Mouse (Mus musculus): ENCODE results near the gene Arf6. TPM values are rescaled to one million over a fixed set of nuclear protein-coding genes. Genes with fewer than 3 reads are reported as not detected.
A peak's percentile ranks its signal among the peaks of the same experiment; 100 is the strongest.
"Not testable (repeated sequence)": the region's sequence is repeated elsewhere in the genome, so short reads cannot be mapped to it uniquely, and the experiment has no call there.

Gene Arf6
- polyA plus RNA-seq, 1 experiment: 87.3 TPM

DNA sequence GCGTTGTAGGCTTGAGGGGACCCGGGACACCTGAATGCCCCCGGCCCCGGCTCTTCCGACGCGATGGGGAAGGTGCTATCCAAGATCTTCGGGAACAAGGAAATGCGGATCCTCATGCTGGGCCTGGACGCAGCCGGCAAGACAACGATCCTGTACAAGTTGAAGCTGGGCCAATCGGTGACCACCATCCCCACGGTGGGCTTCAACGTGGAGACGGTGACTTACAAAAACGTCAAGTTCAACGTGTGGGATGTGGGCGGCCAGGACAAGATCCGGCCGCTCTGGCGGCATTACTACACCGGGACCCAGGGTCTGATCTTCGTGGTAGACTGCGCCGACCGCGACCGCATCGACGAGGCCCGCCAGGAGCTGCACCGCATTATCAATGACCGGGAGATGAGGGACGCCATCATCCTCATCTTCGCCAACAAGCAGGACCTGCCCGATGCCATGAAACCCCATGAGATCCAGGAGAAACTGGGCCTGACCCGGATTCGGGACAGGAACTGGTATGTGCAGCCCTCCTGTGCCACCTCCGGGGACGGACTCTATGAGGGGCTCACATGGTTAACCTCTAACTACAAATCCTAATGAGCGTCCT is 881 bp downstream of the Arf6 start:
- H3K79me2 ChIP-seq (ENCODE audit: control insufficient read depth, insufficient read depth): peaks cover 60% of the 10 kb centered on the region
- peaks cover 55% of the 10 kb centered on the region for H3K79me3 ChIP-seq (ENCODE audit: low read depth)
- peak overlapping the region; percentile 91 for H3K4me3 ChIP-seq (ENCODE audit: insufficient read depth, poor library complexity, severe bottlenecking)
- peak overlapping the region; percentile 96 for H3ac ChIP-seq (ENCODE audit: control insufficient read depth, insufficient read length, low read depth)
- TF ChIP-seq MYOD1 (IDR thresholded peaks at IDR 0.05; ENCODE audit: control insufficient read depth, insufficient read length, low read depth) (no peak), MAX (IDR thresholded peaks at IDR 0.05) (no peak), MYOG (IDR thresholded peaks at IDR 0.05; ENCODE audit: control insufficient read depth, extremely low read depth, insufficient read length) (no peak), FOSL1 (IDR thresholded peaks at IDR 0.05; ENCODE audit: insufficient read depth, low read length, poor library complexity, severe bottlenecking) (no peak), USF1 (IDR thresholded peaks at IDR 0.05; ENCODE audit: low read depth) (no peak), CTCF (IDR thresholded peaks at IDR 0.05; ENCODE audit: control insufficient read depth, insufficient read depth, insufficient read length) (no peak), CEBPB (IDR thresholded peaks at IDR 0.05; ENCODE audit: low read depth) (no peak)
- H3K36me3 ChIP-seq (ENCODE audit: control insufficient read depth, insufficient read depth): peaks cover 50% of the 10 kb centered on the region
- no peaks in the 10 kb centered on the region for H3K27me3 ChIP-seq (ENCODE audit: control insufficient read depth, insufficient read depth, insufficient read length)

DNA sequence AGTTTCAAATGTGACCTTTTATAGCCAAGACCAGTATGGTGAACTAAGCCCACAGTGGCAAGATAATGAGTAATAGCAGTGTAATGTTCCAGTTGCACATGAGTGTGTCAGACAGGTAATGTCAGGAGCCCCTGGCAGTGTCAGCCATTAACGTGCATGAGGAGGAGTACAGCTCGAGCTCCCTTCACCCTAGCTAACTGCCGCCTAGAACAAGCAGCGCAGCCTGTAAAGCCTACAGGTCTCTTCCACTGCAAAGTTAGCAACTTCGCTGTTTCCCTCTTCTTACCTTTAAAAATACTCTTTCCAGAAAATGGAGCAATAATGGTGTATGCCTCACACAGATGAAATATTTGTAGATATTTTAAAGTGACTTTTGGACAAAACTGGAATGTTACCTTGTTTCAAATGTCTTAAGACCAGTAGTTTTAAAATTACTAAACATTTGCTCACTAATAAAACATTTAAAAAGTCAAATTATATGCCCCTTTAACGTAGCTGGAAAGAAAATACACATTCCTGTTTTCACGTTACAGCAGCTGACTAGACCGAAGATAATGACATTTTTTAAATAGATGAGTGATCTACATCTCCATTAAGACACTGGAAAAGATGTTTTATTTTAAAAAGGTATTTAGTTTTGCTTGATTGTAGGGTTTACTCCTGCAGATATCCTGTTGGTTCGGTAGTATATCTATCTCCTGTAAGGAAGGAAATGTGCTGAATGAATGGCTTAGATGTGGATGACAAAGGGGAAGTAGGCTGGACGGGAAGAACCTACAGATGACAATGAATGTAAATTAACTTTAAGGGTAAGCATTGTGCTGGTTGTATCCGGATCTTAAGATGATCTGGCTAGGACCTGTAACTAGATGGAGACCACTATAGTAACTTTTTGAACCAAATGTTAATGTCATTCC is 2.2 kb downstream of the Arf6 start:
- Histone ChIP-seq H3K36me3 (ENCODE audit: control insufficient read depth, insufficient read depth) (peaks cover 60% of the 10 kb centered on the region), H3ac (ENCODE audit: control insufficient read depth, insufficient read length, low read depth) (peak overlapping the region; percentile 85), H3K79me2 (ENCODE audit: control insufficient read depth, insufficient read depth) (peaks cover 73% of the 10 kb centered on the region), H3K4me3 (ENCODE audit: insufficient read depth, poor library complexity, severe bottlenecking) (peak overlapping the region; percentile 91), H3K27me3 (ENCODE audit: control insufficient read depth, insufficient read depth, insufficient read length) (no peaks in the 10 kb centered on the region), H3K79me3 (ENCODE audit: low read depth) (peaks cover 65% of the 10 kb centered on the region)
- TF ChIP-seq CTCF (IDR thresholded peaks at IDR 0.05; ENCODE audit: control insufficient read depth, insufficient read depth, insufficient read length) (no peak), MYOD1 (IDR thresholded peaks at IDR 0.05; ENCODE audit: control insufficient read depth, insufficient read length, low read depth) (no peak), FOSL1 (IDR thresholded peaks at IDR 0.05; ENCODE audit: insufficient read depth, low read length, poor library complexity, severe bottlenecking) (no peak), MAX (IDR thresholded peaks at IDR 0.05) (no peak), USF1 (IDR thresholded peaks at IDR 0.05; ENCODE audit: low read depth) (no peak), CEBPB (IDR thresholded peaks at IDR 0.05; ENCODE audit: low read depth) (no peak)

DNA sequence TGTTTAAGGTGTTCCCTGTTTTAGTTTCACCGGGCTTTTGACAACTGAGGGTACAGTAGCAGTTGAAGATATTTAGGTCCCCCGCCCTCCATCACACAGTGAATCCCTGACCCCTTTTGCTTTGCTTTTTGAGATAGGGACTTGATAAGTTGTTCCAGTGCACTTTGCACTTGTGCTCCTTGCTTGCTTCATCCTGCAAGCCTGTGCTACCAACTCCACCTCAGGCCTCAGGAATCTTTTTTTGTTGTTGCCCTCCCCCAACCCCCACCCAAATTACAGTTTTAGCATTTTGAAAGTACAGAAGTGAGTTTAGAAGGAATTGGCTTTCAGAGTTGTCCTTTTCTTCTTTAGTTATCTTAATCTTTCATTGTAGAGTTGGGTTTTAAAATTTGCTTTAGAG is 4.2 kb downstream of the Arf6 start:
- TF ChIP-seq CTCF (IDR thresholded peaks at IDR 0.05; ENCODE audit: control insufficient read depth, insufficient read depth, insufficient read length) (no peak), MYOG (IDR thresholded peaks at IDR 0.05; ENCODE audit: control insufficient read depth, extremely low read depth, insufficient read length) (no peak), FOSL1 (IDR thresholded peaks at IDR 0.05; ENCODE audit: insufficient read depth, low read length, poor library complexity, severe bottlenecking) (no peak), MYOD1 (IDR thresholded peaks at IDR 0.05; ENCODE audit: control insufficient read depth, insufficient read length, low read depth) (no peak), MAX (IDR thresholded peaks at IDR 0.05) (no peak), CEBPB (IDR thresholded peaks at IDR 0.05; ENCODE audit: low read depth) (no peak), USF1 (IDR thresholded peaks at IDR 0.05; ENCODE audit: low read depth) (no peak)
- peaks cover 71% of the 10 kb centered on the region for H3K79me3 ChIP-seq (ENCODE audit: low read depth)
- no peak overlapping the region for H3K4me3 ChIP-seq (ENCODE audit: insufficient read depth, poor library complexity, severe bottlenecking)
- H3K27me3 ChIP-seq (ENCODE audit: control insufficient read depth, insufficient read depth, insufficient read length): no peaks in the 10 kb centered on the region
- peaks cover 86% of the 10 kb centered on the region for H3K79me2 ChIP-seq (ENCODE audit: control insufficient read depth, insufficient read depth)
- peaks cover 68% of the 10 kb centered on the region for H3K36me3 ChIP-seq (ENCODE audit: control insufficient read depth, insufficient read depth)
- no peak overlapping the region for H3ac ChIP-seq (ENCODE audit: control insufficient read depth, insufficient read length, low read depth)

DNA sequence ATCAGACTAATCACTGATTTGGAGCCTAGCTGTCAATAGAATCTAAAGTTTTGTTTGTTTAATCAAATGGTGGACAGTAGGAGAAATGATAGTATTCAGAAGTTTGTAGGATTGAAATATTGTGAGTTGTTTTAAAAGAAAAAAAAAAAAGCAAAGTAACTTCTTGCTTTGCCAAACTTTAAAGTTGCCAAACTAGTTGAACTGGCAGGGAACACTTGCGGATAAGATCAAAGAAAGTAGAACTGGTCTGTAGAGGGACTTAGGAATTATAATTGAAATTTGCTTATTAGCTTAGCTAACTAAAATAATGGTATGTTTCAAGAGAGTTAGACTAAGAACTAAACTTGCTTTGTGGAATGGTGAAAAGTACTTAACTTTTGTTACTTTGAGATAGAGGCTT is 5.2 kb downstream of the Arf6 start:
- no peak for TF ChIP-seq FOSL1 (IDR thresholded peaks at IDR 0.05; ENCODE audit: insufficient read depth, low read length, poor library complexity, severe bottlenecking)
- TF ChIP-seq MYOG (IDR thresholded peaks at IDR 0.05; ENCODE audit: control insufficient read depth, extremely low read depth, insufficient read length): no peak
- TF ChIP-seq USF1 (IDR thresholded peaks at IDR 0.05; ENCODE audit: low read depth): no peak
- TF ChIP-seq MAX (IDR thresholded peaks at IDR 0.05): no peak
- no peak for TF ChIP-seq CTCF (IDR thresholded peaks at IDR 0.05; ENCODE audit: control insufficient read depth, insufficient read depth, insufficient read length)
- no peak for TF ChIP-seq MYOD1 (IDR thresholded peaks at IDR 0.05; ENCODE audit: control insufficient read depth, insufficient read length, low read depth)
- no peak for TF ChIP-seq CEBPB (IDR thresholded peaks at IDR 0.05; ENCODE audit: low read depth)
- no peaks in the 10 kb centered on the region for H3K27me3 ChIP-seq (ENCODE audit: control insufficient read depth, insufficient read depth, insufficient read length)
- peaks cover 83% of the 10 kb centered on the region for H3K79me2 ChIP-seq (ENCODE audit: control insufficient read depth, insufficient read depth)
- H3K79me3 ChIP-seq (ENCODE audit: low read depth): peaks cover 71% of the 10 kb centered on the region
- H3K36me3 ChIP-seq (ENCODE audit: control insufficient read depth, insufficient read depth): peaks cover 78% of the 10 kb centered on the region
- H3K4me3 ChIP-seq (ENCODE audit: insufficient read depth, poor library complexity, severe bottlenecking): no peak overlapping the region
- no peak overlapping the region for H3ac ChIP-seq (ENCODE audit: control insufficient read depth, insufficient read length, low read depth)

DNA sequence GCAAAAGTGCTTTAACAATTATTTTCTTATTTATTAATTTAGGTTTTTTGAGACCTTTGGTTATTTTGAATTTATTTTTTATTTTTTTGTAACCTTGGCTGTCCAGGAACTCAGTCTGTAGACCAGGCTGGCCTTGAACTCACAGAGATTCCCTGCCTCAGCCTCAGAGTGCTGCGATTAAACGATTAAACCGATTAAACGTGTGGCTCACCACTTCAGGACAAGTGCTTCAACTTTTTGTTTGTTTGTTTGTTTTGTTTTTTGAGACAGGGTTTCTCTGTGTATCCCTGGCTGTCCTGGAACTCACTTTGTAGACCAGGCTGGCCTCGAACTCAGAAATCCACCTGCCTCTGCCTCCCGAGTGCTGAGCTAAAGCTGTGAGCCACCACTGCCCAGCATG is 5.7 kb downstream of the Arf6 start:
- peaks cover 78% of the 10 kb centered on the region for H3K36me3 ChIP-seq (ENCODE audit: control insufficient read depth, insufficient read depth)

More for the DNA sequence above, 5.7 kb downstream of the Arf6 start:
- not testable (repeated sequence) for H3K27me3 ChIP-seq (ENCODE audit: control insufficient read depth, insufficient read depth, insufficient read length); H3K4me3 ChIP-seq (ENCODE audit: insufficient read depth, poor library complexity, severe bottlenecking); H3ac ChIP-seq (ENCODE audit: control insufficient read depth, insufficient read length, low read depth)
- Histone ChIP-seq H3K79me3 (ENCODE audit: low read depth) (peaks cover 69% of the 10 kb centered on the region), H3K79me2 (ENCODE audit: control insufficient read depth, insufficient read depth) (peaks cover 78% of the 10 kb centered on the region)
